Mouse (Mus musculus) lung, postnatal 0 days (tissue): ENCODE measurements around the gene Fchsd2.

Experiments
- CTCF ChIP-seq: IDR thresholded peaks from 2 replicates; pipeline ENCODE4 v1.5.1; 2016; ENCODE audit warnings: antibody characterized with exemption, mild to moderate bottlenecking
- EP300 ChIP-seq: IDR thresholded peaks from 2 replicates; pipeline ENCODE4 v1.6.1; 2016; ENCODE audit warnings: antibody characterized with exemption, mild to moderate bottlenecking, control low read depth

- TF ChIP-seq CTCF (peak; percentile 32), EP300 (no peak)
Measured at GRCm38 (mm10) chr7:101328621-101329158, 236.0 kb downstream of the Fchsd2 start.
